Mouse (Mus musculus): ENCODE results near the gene Osbpl2.

Gene Osbpl2

GRCm38 (mm10) chr2:180104659-180105377 lies 14.3 kb upstream of the Osbpl2 start:
- DNase-seq (ENCODE audit: low spot score in 2 of 2) = peak in 1 of 2 experiments; percentile 54

- DNase-seq (ENCODE audit: low spot score in 2 of 2) = no peak
These were observed 13.5 kb upstream of the Osbpl2 start for GRCm38 (mm10) chr2:180105441-180106190.

GRCm38 (mm10) chr2:180107081-180107480 lies 12.0 kb upstream of the Osbpl2 start:
- DNase-seq (ENCODE audit: low spot score in 2 of 2) = no peak

GRCm38 (mm10) chr2:180108285-180108684 lies 10.8 kb upstream of the Osbpl2 start:
- no peak for DNase-seq (ENCODE audit: low spot score in 2 of 2)

GRCm38 (mm10) chr2:180113909-180114890 lies 4.9 kb upstream of the Osbpl2 start:
- peak; percentile 72 to 79 for DNase-seq (ENCODE audit: low spot score in 2 of 2)

- peak in 1 of 2 experiments; percentile 50 for DNase-seq (ENCODE audit: low spot score in 2 of 2)
These were observed 3.8 kb upstream of the Osbpl2 start for GRCm38 (mm10) chr2:180115279-180115678.

- DNase-seq (ENCODE audit: low spot score in 2 of 2) = peak; percentile 43 to 50
These were observed 3.0 kb upstream of the Osbpl2 start for GRCm38 (mm10) chr2:180116081-180116493.

GRCm38 (mm10) chr2:180116741-180117484 lies 2.2 kb upstream of the Osbpl2 start:
- no peak for DNase-seq (ENCODE audit: low spot score in 2 of 2)

GRCm38 (mm10) chr2:180117485-180118194 lies 1.5 kb upstream of the Osbpl2 start:
- DNase-seq (ENCODE audit: low spot score in 2 of 2) = peak; percentile 31 to 35

- no peak for DNase-seq (ENCODE audit: low spot score in 2 of 2)
These were observed 559 bp downstream of the Osbpl2 start for GRCm38 (mm10) chr2:180119439-180120291.

GRCm38 (mm10) chr2:180120292-180120761 lies 1.2 kb downstream of the Osbpl2 start:
- no peak for DNase-seq (ENCODE audit: low spot score in 2 of 2)

GRCm38 (mm10) chr2:180124192-180124591 lies 5.1 kb downstream of the Osbpl2 start:
- DNase-seq (ENCODE audit: low spot score in 2 of 2) = no peak

- DNase-seq (ENCODE audit: low spot score in 2 of 2) = peak; percentile 43 to 75
These were observed 7.1 kb downstream of the Osbpl2 start for GRCm38 (mm10) chr2:180126195-180126594.

GRCm38 (mm10) chr2:180127675-180128074 lies 8.6 kb downstream of the Osbpl2 start:
- DNase-seq (ENCODE audit: low spot score in 2 of 2) = no peak

- no peak for DNase-seq (ENCODE audit: low spot score in 2 of 2)
These were observed 14.1 kb downstream of the Osbpl2 start for GRCm38 (mm10) chr2:180133231-180133630.

GRCm38 (mm10) chr2:180133911-180134310 lies 14.8 kb downstream of the Osbpl2 start:
- DNase-seq (ENCODE audit: low spot score in 2 of 2) = no peak

- DNase-seq (ENCODE audit: low spot score in 2 of 2) = no peak
These were observed 16.3 kb downstream of the Osbpl2 start for GRCm38 (mm10) chr2:180135414-180135813.

GRCm38 (mm10) chr2:180146091-180146490 lies 27.0 kb downstream of the Osbpl2 start:
- no peak for DNase-seq (ENCODE audit: low spot score in 2 of 2)

GRCm38 (mm10) chr2:180147379-180147778 lies 28.3 kb downstream of the Osbpl2 start:
- peak; percentile 18 to 23 for DNase-seq (ENCODE audit: low spot score in 2 of 2)
